Mouse (Mus musculus) heart, postnatal 4 days (tissue): ENCODE data around the gene Slc25a47. TPM values are rescaled to one million over a fixed set of nuclear protein-coding genes. Genes with fewer than 3 reads are reported as not detected.

ENCODE experiments used
- DNase-seq: peaks from one replicate; pipeline ENCODE4 v3.0.0; 2021
- total RNA-seq, 2 experiments: library from RNA; stranded (reverse); gene quantifications; 2 replicates each; pipeline ENCODE4 v1.2.3; 2021

Slc25a47 gene
- total RNA-seq = 1 to 10 TPM; 7.1 to 7.5 TPM

DNA sequence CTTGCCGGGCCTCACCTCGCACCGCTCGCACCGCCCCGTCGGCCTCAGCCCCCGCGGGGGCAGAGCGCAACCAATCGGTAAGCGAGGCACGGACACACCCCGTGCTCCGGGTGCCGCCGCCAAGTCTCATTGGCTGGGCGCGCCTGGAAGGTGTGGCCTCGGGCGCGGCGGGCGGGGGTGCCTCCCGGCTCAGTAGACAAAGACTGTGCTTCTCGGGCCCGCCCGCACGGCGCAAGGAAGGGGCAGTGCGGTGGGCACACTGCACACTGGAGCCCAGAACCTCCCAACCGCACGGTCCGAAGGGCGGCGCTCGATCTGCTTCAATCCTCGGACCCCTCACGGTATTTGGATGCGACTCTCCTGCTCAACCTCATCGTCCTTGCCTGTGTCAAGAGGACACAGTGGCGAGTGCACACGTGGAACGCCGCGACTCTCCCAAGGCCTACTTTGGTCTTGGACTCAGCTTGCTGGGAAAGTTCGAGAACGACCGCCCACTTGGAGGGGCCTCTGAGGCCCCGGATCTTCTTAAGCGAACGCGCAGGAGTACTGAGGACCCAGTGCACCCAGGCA, at the start of gene Slc25a47, which contains the start of gene Slc25a29:
TSS of gene Slc25a47 (plus strand) at position 207 of the 570 bp plus-strand sequence.
TSS of gene Slc25a29 (minus strand) at position 44 of the 570 bp plus-strand sequence.
- DNase-seq = peak; percentile 97

- no peak for DNase-seq
Observed at GRCm38 (mm10) chr12:108787329-108787728, 48.5 kb upstream of the Slc25a47 start.

- DNase-seq = peak; percentile 89
Observed at GRCm38 (mm10) chr12:108792152-108792545, 43.7 kb upstream of the Slc25a47 start.

DNA sequence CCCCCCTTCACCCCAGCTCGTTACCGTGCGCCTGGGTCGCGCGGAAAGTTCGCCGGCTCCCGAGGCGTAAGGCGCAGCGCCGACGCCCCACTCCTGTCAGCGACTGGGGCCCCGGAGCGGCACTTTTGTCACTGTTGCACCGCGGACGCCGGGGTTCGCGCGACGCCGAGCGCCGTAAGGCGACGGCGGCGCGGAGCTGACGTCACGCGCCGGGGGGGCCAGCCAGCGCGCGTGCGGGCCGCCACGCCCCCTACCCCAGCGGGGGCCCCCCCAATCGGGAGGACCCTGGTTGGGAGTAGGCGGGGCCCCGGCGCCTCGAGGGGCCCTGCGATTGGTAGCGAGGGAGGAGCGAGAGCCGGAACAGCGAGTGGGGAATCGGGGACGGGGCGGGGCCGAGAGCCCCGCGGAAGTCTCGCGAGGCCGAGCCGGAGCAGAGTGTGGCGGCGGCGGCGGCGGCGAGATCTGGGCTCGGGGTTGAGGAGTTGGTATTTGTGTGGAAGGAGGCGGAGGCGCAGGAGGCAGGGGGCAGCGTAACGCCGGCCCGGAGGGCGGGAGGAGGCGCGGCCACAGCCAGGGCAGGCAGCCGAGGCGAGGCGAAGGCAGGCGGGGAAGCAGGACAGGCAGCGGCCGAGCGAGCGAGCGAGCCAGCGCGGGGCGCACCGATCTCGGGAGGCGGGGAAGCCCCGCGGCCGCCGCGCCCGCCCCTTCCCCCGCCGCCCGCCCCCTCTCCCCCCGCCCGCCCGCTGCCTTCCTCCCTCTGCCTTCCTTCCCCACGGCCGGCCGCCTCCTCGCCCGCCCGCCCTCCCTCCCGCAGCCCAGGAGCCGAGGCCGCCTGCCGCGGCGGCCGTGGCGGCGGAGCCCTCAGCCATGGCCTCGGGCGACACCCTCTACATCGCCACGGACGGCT, 43.0 kb upstream of the Slc25a47 start, which contains the start of gene Yy1:
TSS of gene Yy1 (plus strand) at position 428 of the 907 bp plus-strand sequence.
- DNase-seq = peak; percentile 99

- DNase-seq = peak; percentile 41
Observed at GRCm38 (mm10) chr12:108793453-108793941, 42.3 kb upstream of the Slc25a47 start.

- peak; percentile 86 for DNase-seq
Observed at GRCm38 (mm10) chr12:108794078-108794711, 41.7 kb upstream of the Slc25a47 start.

DNA sequence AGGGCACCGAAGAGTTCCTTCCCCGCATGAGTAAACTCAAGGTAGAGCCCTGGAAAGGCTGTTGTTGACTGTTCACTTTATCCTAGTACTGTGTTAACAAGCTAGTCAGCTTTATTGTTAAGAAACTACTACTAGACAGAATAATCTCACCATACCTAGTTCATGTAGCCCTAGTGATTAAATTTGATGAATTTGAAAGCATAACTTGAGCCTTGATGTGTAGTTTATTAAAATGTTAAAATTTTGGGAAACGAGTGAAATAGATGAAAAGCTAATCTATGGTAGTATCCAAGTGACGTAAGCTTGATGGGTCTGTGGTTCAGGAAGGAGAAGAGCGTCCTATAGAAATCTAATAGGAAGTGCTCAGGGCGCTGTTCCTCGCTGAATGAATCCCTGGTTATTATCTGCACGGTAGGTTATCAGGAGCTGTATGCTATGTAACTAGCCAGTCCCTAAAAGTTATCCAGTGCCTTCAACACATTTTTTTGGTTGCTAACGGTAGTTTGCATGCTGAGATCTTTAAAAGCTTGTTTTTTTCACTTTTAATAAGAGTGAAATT, 40.8 kb upstream of the Slc25a47 start:
- DNase-seq = no peak

DNA sequence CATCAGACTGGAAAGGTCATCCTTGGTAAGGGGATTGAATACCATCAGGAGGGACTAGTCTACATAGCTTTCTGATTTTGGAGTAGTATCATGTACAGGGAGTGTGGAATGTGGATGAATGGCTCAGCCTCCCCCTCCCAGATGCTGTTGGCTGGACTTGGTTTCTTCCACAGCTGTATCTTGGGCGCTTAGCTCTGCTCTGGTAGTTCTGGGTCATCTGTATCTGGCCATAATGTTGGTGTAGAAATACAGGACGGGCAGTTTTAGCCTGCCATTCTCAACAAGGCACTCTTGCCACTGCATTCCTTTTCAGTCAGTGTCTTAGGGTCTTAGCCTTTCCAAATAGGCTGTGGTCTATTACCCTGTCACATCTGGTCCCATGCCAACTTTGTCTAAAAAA, 34.2 kb upstream of the Slc25a47 start:
- DNase-seq = no peak

DNA sequence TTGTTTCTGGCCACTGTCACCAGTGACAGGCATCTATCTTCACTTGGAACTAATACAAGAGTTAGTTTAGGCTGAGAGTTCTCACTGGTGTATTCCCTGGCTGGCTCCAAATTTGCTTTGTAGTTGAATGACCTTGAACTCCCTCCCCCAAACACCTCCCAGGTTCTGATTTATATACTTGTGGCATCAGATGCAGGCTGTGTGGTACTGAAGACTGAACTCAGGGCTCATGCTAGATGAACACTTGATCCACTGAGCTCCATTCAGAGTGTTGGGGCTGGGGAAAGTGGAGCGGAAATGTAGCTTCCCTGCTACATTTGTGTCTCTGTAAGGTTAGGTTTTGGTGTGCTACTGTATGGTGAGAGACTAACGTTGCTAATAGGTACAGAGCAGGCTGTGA, 31.5 kb upstream of the Slc25a47 start:
- DNase-seq = no peak

DNA sequence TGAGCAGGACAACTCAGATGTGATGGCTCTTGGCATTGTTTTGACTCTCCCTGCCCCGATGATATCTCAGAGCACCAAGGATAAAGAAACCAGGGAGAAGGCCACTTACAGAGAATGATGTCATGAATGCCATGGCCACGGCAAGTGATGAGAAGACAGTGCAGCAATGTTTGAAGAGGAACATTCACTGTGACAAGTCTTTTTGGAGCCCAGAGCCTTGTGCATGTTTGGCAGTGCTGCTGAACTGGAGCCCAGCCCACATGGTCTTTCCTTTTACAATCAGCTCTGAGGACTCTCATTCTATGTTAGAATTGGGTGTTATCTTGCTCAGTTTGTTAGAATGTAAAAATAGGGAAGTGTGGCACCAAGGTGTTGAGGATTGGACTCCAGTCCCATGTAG, 27.4 kb upstream of the Slc25a47 start:
- no peak for DNase-seq

GRCm38 (mm10) chr12:108809771-108810170, 26.1 kb upstream of the Slc25a47 start:
- no peak for DNase-seq

GRCm38 (mm10) chr12:108810309-108810708, 25.5 kb upstream of the Slc25a47 start:
- no peak for DNase-seq

DNA sequence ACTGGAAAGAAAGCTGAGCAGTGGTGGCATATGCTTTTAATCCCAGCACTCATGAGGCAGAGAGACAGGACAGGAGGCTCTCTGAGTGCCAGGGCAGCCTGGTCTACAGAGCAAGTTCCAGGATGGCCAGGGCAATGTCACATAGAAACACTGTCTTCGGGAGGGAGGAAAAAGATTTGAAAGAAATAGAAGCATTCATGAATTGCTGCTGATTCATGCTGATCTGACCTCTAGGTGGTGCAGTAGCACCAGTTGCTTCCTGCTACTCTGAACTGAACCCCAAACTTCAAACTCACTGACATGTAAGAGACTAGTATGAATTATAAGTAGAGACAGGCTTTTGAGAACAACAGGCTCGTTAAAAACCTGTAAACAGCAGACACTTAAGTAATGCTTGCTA, 24.7 kb upstream of the Slc25a47 start:
- peak; percentile 25 for DNase-seq

DNA sequence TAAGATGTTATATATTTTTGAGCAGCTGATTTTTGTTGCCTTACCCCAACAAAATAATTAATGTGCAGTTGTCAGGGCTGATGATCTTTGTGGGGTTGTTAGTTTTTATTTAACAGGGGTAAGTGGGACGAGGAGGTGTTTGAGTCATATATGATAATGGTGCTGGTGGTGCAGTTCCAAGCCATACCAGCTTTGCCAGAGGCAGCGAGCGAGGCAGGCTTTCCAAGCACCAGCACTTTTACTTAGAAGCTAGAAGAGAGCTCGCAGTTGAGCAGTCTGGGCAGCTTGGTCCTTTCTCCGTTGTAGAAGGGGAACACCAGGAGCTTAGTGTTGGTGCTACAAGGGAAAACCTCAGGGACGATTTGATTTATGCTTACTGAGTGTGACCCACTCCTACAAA, 23.4 kb upstream of the Slc25a47 start:
- DNase-seq = no peak

DNA sequence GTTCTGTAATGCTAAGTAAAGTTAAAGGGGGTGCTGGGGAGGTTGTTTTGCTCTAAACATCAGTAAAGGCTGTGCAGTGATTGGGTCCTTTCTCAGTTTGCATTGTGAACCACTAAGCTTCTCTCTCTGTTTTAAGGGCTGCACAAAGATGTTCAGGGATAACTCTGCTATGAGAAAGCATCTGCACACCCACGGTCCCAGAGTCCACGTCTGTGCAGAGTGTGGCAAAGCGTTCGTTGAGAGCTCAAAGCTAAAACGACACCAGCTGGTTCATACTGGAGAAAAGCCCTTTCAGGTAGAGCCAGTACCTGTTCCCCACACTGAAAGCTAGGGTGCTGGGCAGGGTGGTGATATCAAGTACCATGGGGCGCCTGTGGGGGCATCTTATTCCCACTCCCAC, 21.4 kb upstream of the Slc25a47 start:
- DNase-seq = no peak

DNA sequence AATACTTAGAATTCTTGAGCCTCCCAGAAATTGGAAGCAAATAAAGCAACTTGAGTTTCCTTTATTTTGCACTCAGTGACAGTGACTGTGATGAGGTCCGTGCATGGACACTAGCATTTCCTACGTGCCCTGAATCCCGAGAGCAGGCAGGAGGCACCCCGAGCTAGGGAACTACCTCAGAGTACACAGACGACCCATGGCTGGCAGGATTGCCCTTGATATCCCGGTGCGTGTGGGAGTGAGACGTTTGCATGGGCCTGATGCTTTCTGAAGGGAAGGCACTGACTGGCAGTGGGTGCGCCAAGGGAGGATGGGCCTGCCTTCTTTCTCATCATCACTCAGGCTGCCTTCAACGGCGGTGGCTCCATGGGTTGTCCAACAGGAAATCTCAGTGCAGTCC, 19.3 kb upstream of the Slc25a47 start:
- DNase-seq = no peak

GRCm38 (mm10) chr12:108820461-108820860, 15.4 kb upstream of the Slc25a47 start:
- no peak for DNase-seq

DNA sequence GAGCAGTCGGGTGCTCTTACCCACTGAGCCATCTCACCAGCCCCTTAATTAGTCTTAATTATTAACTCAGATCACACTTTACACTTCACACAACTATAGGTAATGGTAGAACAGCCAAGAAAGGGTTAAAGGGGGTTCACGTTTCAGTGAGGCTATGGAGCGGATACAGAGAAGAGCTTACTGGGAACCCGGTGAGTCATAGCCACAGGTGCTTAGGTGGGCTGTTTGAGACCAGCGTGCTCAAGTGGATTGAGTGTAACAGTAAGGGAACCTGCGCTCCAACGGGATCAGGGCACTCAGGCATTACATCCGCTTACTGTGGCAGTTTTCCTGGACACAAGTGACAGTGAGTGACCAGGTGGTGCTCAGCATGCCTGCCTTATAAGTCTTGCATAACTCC, 12.8 kb upstream of the Slc25a47 start:
- DNase-seq = no peak

- DNase-seq = no peak
Observed at GRCm38 (mm10) chr12:108824225-108824874, 11.5 kb upstream of the Slc25a47 start.

DNA sequence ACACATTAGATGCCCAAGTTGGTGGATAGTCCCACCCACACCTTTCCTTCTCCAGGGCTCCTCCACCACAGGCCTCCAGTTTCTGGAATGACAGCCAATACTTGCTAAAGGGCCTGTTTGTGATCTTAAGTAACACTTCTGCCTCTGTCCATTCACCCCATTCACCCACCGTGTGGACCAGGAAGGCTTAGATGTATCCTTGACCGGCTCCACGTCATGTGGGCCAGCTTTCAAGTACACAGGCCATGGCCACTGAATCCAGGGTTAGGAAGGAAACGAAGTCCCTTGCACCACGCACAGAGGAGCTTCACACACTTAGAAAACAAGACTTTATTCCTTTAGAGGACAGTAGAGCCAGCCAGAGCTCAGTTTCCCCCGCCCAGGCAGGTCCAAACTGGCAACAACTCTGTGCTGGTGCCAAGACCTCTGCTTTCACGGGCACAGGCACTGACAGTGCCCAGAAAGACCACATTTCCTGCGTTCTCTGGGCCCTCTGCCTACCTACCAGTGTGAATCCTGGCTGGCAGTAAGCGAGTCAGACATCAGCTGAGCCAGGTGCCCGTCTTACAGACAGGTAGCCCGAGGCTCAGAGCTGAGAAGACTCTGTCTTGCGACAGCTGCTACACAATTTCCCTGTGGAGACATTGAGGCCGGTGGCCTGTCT, 10.2 kb upstream of the Slc25a47 start:
- no peak for DNase-seq

DNA sequence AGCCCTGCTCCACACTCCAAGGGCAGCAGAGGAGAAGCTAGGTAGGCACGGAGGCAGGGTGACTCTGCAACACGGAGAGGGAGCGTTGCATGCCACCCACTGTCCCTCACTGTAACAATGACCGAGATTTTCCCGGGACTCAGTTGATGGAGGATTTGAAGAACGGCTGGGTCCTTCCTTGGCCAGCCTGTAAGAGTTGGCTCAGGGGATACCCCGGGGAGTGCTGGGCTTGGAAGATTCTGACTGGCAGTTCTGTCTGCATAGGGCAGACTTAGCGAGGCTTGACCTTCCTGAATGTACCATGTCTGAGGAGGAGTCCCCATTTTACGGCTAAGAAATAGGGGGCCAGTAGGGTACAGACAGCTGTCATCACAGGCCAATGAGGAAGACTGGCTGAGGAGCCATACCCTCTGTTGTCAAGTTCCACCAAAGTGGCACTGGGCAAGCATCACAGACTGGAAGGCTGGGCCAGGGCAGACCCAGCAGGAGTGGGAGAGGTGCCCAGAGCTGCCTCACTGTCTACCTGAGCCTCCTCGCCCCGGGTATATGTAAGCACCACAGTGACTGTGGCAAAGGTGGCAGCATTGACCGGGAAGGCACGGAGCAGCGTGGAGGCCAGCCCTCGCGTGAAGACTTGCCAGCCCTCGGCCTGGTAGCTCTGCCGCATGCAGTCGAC, 9.4 kb upstream of the Slc25a47 start:
- no peak for DNase-seq
